Mouse (Mus musculus) megakaryocyte, adult 5-6 weeks (primary cell): ENCODE measurements around the gene Rbpj. TPM values are rescaled to one million over a fixed set of nuclear protein-coding genes. Genes with fewer than 3 reads are reported as not detected.

Source experiments
- ATAC-seq: 2 replicates; pipeline ENCODE4 v1.8.0; 2016; ENCODE audit warnings: mild to moderate bottlenecking, inconsistent platforms; ENCODE audit not compliant: poor library complexity, severe bottlenecking
- total RNA-seq, 2 experiments: library from RNA; stranded (forward) in 1 of 2; stranded (reverse) in 1 of 2; fragments of 153-499, 151-499 nt in 1 of 2; fragments of 221-1000, 200-1000 nt in 1 of 2; gene quantifications; 2 replicates each; pipeline versions ENCODE4 v1.2.3 to v1.2.4; 2015 to 2017

The Rbpj gene
- total RNA-seq, 2 experiments from 2014 or later: 50.8 to 93.2 TPM

- no peak for ATAC-seq
These were observed 2.4 kb downstream of the Rbpj start for GRCm38 (mm10) chr5:53468366-53468765.

DNA sequence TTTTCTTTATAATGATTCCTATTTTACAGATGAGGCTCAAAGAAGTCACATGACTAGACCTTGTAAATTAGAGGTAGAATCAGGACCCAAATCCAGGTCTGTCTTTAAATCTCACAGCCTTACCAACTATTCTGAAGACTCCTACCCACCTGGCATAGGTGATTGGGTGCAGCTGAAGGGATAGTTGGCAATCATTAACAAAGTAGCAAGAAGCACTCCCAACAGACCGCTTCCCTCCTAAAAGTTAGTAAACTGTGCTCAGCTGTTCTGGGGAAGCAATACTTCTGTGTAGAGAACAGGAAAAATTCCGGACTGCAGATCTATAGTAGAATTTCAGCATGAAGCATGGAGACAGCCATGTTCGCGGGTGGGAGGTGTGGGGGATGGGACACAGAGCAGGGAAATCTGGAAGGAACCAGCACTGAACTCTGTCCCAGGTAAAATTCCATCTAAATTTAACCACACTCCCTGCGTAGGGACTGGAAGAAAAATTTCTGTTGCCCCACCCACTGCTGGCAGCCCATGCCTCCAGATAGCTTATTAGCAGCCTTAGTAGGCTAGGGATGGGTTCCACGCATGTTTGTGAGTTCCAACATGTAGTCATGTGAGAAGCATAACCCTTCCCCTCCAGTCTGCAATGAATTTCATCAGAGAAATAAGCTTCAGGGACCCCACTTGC lies 3.3 kb downstream of the Rbpj start:
- ATAC-seq: no peak

DNA sequence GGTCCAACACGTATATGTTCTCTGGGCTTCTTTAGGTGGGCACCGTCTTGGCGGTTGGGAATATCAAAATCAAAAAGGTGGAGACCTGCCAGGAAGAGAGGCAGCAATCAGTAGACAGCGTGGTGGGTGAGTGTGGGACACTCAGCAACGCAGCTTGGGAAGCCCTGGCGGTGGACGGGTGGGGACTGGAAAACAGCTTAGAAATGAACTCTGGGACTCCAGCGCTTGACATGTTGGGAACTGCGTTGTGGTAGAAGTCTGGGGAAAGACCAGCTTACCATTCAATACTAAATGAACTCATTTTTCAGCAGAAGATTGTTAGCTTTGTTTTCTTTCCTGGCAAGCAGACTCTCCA lies 3.8 kb downstream of the Rbpj start:
- ATAC-seq: no peak

DNA sequence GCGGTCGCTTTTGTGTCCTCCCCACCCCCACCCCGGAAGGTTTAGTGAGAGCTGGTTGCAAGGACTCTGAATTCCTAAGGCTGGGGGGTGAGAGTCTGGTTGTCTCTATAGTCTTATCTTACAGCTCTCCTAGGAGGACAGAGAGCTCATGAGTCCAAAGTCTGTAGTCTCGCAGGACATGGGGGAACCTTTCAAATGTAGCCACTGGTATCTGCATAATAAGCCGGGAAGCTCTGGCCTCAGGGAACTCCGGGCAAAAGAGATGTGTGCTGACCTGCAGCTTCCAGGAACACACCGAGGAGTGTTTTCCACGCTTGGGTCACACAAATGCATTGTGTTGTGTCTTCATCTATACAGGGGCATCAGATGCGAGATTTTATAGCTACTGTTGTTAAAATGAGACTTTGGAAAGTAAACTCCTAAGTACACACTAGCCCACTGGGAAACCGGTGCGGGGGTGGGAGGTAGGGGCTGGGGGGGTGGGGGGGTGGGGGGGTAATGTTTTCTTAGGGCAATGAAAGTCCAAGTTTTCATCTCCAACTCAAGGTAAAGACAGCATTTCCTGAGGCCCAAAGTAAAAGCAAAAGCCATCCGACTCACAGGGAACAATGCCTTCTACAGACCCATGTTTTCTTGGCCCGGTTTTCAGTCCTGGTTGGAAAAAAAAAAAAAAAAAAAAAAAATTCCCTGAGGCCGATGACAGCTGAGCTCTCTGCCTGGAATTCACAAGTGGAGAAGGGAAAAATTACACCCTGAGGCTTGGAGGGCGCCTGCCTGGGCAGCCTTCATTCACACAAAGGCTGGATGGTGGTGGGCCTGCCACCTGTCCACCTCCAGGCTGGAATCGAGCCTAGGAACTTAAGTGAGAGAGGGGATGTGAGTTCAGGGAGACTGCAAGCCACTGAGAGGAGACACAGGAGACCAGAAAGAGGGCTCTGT lies 4.5 kb downstream of the Rbpj start:
- no peak for ATAC-seq

- ATAC-seq: no peak
These were observed 6.5 kb downstream of the Rbpj start for GRCm38 (mm10) chr5:53472485-53472884.

GRCm38 (mm10) chr5:53479161-53479560 lies 13.2 kb downstream of the Rbpj start:
- ATAC-seq: no peak

DNA sequence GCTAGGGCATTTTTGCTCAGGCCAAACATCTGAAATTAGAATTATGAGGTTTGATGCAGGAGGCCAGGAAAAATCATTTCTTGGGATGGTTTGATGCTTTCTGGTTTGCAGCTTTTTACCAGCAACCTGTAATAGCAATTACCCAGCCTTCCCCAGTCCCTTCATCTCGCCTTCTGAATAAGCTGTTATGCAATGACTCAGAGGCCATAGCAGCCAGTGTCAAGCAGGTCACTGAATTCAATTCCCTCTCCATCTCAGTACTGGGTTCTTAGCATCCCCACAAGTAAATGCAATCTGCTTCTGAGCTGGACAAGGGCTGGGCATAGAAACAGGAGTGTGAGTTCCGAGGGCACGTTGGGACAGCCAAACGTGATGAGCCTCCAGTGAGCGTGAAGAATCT lies 13.9 kb downstream of the Rbpj start:
- ATAC-seq: no peak

DNA sequence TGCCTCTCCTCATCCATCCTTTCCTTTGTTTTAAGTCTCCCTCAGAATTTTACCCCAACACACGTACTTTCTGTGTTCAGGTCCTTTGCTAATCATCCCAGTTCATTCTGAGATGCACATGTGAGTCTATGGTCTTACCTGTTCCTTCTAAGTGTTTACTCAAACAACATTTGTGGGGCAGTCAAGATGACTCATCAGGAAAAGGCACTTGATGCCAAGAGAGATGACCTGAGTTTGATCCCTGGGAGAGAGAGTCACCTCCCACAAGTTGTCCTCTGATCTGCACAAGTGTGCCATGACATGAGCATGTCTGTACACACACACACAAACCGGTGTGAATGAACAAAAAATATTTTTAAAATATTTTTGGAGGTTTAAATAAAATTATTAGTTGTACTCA lies 15.1 kb downstream of the Rbpj start:
- ATAC-seq: no peak

GRCm38 (mm10) chr5:53485069-53485628 lies 19.2 kb downstream of the Rbpj start:
- no peak for ATAC-seq

GRCm38 (mm10) chr5:53485934-53486475 lies 20.1 kb downstream of the Rbpj start:
- no peak for ATAC-seq

DNA sequence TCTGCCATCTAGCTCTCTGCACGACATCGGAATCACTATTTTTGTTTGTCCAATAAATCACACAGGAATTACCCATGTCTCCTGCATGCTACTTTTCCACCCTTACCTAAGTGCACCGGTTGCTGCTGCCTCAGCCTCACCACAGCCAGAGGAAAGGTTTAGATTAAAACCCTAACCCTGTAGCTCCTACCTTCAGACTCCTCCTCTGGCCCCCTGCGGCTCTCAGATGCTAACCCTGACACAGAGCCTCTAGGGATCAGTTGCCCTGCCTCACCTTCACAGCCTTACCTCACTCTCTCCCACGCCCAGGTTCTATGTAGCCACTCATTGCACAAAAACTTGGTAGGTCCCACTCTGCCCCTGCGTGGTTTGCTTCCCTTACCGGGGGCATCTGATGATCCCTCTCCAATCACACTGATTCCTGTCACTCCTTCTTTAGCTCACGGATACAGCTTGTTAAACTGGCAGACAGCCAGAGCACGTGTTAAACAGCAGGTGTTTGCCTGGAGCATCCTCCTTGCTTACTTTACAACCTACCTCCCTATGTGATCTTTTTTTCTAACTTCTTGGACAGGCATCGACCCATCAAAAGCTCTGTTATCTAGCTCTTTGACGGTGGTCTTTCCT lies 21.1 kb downstream of the Rbpj start:
- no peak for ATAC-seq

- ATAC-seq: peak; percentile 82
These were observed 24.7 kb downstream of the Rbpj start for GRCm38 (mm10) chr5:53490697-53491099.

- ATAC-seq: no peak
These were observed 27.8 kb downstream of the Rbpj start for GRCm38 (mm10) chr5:53493756-53494155.

DNA sequence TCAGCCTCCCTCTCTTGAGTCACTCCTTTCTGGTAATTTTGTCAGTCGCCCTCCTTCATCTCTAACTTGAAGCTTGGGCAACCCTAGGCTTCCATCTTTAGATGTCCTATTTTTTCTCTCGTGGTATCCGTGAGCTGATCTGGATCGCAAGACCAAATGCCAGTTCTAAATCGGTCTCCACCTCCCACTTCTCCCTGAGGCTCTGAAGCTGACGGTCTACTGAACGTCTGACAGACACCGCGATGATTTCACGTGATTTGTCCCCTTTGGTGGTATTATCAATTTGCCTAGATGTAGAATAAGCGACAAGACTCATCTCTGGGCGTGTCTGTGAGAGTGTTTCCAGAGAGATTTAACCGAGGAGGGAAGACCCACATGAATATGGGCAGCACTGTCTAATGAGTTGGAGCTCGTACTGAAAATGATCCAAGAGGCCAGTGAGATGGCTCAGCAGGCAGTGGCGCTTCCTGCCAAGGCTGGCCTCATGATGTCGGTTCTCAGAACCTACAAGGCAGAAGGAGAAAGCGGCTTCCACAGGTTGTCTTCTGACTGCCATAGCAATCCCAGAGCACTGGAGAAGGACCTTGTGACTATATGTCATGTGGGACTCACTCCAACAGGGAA lies 28.7 kb downstream of the Rbpj start:
- no peak for ATAC-seq

GRCm38 (mm10) chr5:53496846-53497549 lies 31.0 kb downstream of the Rbpj start:
- no peak for ATAC-seq

DNA sequence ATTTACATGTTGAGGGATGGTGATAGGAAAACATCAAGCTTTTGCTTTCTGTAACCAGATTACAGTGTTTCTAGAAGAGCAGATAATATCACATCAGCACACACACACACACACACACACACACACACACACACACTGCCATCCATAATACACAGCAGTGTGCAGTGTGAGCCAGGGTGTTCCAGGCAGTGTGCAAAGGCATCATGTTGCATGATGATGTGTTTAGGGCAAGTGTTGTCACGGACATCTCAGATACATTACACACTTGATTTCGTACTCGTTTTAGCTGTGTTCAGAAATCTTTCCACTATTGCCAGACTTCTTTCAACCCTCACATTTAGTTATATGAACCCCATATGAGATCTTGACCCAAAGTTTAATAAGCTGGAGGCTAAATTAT lies 33.6 kb downstream of the Rbpj start:
- ATAC-seq: no peak

- no peak for ATAC-seq
These were observed 34.7 kb downstream of the Rbpj start for GRCm38 (mm10) chr5:53500509-53501145.

GRCm38 (mm10) chr5:53503261-53503660 lies 37.3 kb downstream of the Rbpj start:
- peak; percentile 51 for ATAC-seq

- no peak for ATAC-seq
These were observed 39.8 kb downstream of the Rbpj start for GRCm38 (mm10) chr5:53505751-53506150.

DNA sequence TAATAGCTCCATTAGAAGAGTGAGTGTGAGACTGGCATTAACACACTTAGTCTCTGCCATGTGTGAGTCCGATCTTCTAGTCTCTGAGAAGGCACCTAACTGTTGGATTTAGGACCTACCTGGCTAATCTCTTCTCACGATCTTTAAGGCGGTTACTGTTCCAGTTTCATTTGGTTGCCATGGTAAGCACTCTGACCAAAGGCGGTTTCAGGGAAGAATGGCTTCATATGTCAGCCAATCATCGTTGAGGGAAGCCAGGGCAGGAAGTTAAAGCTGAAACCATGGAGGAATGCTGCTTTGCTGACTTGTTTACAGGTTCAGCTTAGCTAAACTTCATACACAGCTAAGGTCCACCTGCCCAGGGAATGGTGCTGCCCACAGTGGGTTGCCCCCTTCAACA lies 41.4 kb downstream of the Rbpj start:
- no peak for ATAC-seq
